Mouse (Mus musculus) CD4-positive, CD25-positive, alpha-beta regulatory T cell, adult 4 months (primary cell): ENCODE results near the gene Kcnj1. TPM values are rescaled to one million over a fixed set of nuclear protein-coding genes. Genes with fewer than 3 reads are reported as not detected.

Experiments used
- polyA plus RNA-seq, 2 experiments: library from polyadenylated mRNA; unstranded; fragments of 100-300 nt; shearing (Covaris generic); gene quantifications; one replicate each; pipeline ENCODE4 v1.2.1; 2017

Gene Kcnj1
- polyA plus RNA-seq, 2 experiments from 2014 or later: not detected

Other genes with a start within 250 kb of the Kcnj1 start
- gene Kcnj5, start 28.1 kb upstream of the Kcnj1 start, polyA plus RNA-seq: not detected
- gene Fli1, start 170.4 kb downstream of the Kcnj1 start, polyA plus RNA-seq: 100 to 1,000 TPM; 105 to 118 TPM